8 mouse cellular contexts compared by ENCODE assay signal in the genomic region with DNA sequence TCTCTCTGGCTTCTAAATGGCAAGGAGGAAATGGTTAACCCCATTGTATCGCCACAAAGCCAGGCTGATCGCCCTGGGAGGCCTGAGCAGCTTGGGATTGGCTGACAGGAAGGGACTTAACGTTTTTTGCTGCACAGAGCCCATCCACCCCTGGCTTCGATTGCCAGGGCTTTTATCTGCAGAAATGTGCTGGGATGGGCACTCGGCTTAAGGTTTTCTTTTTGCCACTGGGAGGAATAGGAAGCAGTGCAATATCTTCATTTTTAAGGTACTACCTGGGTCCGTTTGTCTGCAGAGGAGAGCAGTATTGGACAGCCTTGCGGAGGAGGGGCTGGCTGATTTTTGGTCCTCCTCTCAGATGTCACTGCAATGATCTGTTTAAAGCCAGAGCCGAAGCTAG.
A peak's percentile ranks its signal among the peaks of the same experiment; 100 is the strongest.
DNase-seq lines count a peak whose midpoint lies in the region; ATAC-seq and TF ChIP-seq lines count a peak whose summit lies in the region.

No protein-coding gene starts in this region.

- H3K9me3 ChIP-seq in stomach, embryonic 15.5 days = no peaks in the 10 kb centered on the region
- H3K9me3 ChIP-seq in stomach, postnatal 0 days (ENCODE audit: control insufficient read depth, low read length) = no peaks in the 10 kb centered on the region
- H3K9me3 ChIP-seq in embryonic facial prominence, embryonic 11.5 days (replicated peaks; ENCODE audit: control insufficient read depth, low read length) = no peaks in the 10 kb centered on the region
- no peaks in the 10 kb centered on the region for H3K9me3 ChIP-seq in limb, embryonic 13.5 days

- H3K27ac ChIP-seq in stomach, embryonic 15.5 days = no peak overlapping the region
- no peak overlapping the region for H3K27ac ChIP-seq in stomach, postnatal 0 days (replicated peaks)
- H3K27ac ChIP-seq in embryonic facial prominence, embryonic 11.5 days (replicated peaks; ENCODE audit: low read depth, low read length) = no peak overlapping the region
- H3K27ac ChIP-seq in limb, embryonic 13.5 days = no peak overlapping the region

- no peak for TF ChIP-seq EP300 in stomach, postnatal 0 days (optimal IDR thresholded peaks at IDR 0.05)

- no peaks in the 10 kb centered on the region for H3K36me3 ChIP-seq in stomach, embryonic 15.5 days
- H3K36me3 ChIP-seq in stomach, postnatal 0 days (ENCODE audit: control insufficient read depth, insufficient read depth, low read length) = no peaks in the 10 kb centered on the region
- no peaks in the 10 kb centered on the region for H3K36me3 ChIP-seq in embryonic facial prominence, embryonic 11.5 days (replicated peaks; ENCODE audit: control insufficient read depth, insufficient read depth, low read depth, low read length)
- no peaks in the 10 kb centered on the region for H3K36me3 ChIP-seq in limb, embryonic 13.5 days

- no peak overlapping the region for H3K9ac ChIP-seq in stomach, embryonic 15.5 days
- no peak overlapping the region for H3K9ac ChIP-seq in stomach, postnatal 0 days (ENCODE audit: low read length)
- H3K9ac ChIP-seq in embryonic facial prominence, embryonic 11.5 days (replicated peaks; ENCODE audit: low read length) = no peak overlapping the region
- H3K9ac ChIP-seq in limb, embryonic 13.5 days = no peak overlapping the region

- peak overlapping the region; percentile 21; the same call in 1 of the 2 replicates for H3K4me2 ChIP-seq in stomach, embryonic 15.5 days
- H3K4me2 ChIP-seq in stomach, postnatal 0 days (replicated peaks; ENCODE audit: low read depth) = no peak overlapping the region
- H3K4me2 ChIP-seq in embryonic facial prominence, embryonic 11.5 days (ENCODE audit: low read depth, low read length) = peak overlapping the region; percentile 29; the same call in 1 of the 2 replicates
- H3K4me2 ChIP-seq in limb, embryonic 13.5 days (replicated peaks) = peak overlapping the region; percentile 30; the same call in 1 of the 2 replicates

- H3K27me3 ChIP-seq in stomach, embryonic 15.5 days (replicated peaks) = no peaks in the 10 kb centered on the region
- no peaks in the 10 kb centered on the region for H3K27me3 ChIP-seq in stomach, postnatal 0 days (ENCODE audit: control insufficient read depth, insufficient read depth, low read length)
- H3K27me3 ChIP-seq in embryonic facial prominence, embryonic 11.5 days (ENCODE audit: control insufficient read depth, insufficient read depth, low read length) = no peaks in the 10 kb centered on the region
- H3K27me3 ChIP-seq in limb, embryonic 13.5 days = no peaks in the 10 kb centered on the region

- peaks cover 3% of the 10 kb centered on the region; the same call in 1 of the 2 replicates for H3K4me1 ChIP-seq in stomach, embryonic 15.5 days
- no peaks in the 10 kb centered on the region for H3K4me1 ChIP-seq in stomach, postnatal 0 days (replicated peaks; ENCODE audit: control insufficient read depth, insufficient read depth)
- H3K4me1 ChIP-seq in embryonic facial prominence, embryonic 11.5 days (ENCODE audit: control insufficient read depth, insufficient read depth, low read length) = no peaks in the 10 kb centered on the region
- H3K4me1 ChIP-seq in limb, embryonic 13.5 days = peaks cover 6% of the 10 kb centered on the region

- DNase-seq in stomach, postnatal 0 days (ENCODE audit: low spot score) = no peak
- peak; percentile 48 for DNase-seq in embryonic facial prominence, embryonic 11.5 days (ENCODE audit: low spot score)
- peak; percentile 54 for DNase-seq in retina, embryonic 14.5 days (ENCODE audit: low spot score)
- no peak for DNase-seq in urinary bladder, postnatal 4 days (ENCODE audit: low spot score in 2 of 2)
- DNase-seq in thymus, postnatal 10 days (ENCODE audit: low spot score in 2 of 2) = no peak
- no peak for DNase-seq in lung, postnatal 4 days

- no peak for ATAC-seq in stomach, embryonic 15.5 days (ENCODE audit: insufficient read depth, low FRiP score, low read depth)
- ATAC-seq in stomach, postnatal 0 days (ENCODE audit: low FRiP score, low TSS enrichment) = no peak
- ATAC-seq in embryonic facial prominence, embryonic 11.5 days (replicated peaks; ENCODE audit: insufficient number of reproducible peaks, low FRiP score, low TSS enrichment, low read depth) = no peak
- ATAC-seq in limb, embryonic 13.5 days (ENCODE audit: low FRiP score, low read depth) = no peak

- WGBS in stomach, embryonic 15.5 days = 11% methylated on average over 8 of the region's 8 CpGs
- 13% methylated on average over 8 of the region's 8 CpGs for WGBS in stomach, postnatal 0 days
- 1% methylated on average over 8 of the region's 8 CpGs for whole genome bisulfite sequencing in embryonic facial prominence, embryonic 11.5 days
- 13% methylated on average over 8 of the region's 8 CpGs for WGBS in limb, embryonic 13.5 days

- TF ChIP-seq CTCF in stomach, postnatal 0 days (IDR thresholded peaks at IDR 0.05; ENCODE audit: low read depth) = no peak

- H3K4me3 ChIP-seq in stomach, embryonic 15.5 days (replicated peaks) = no peak overlapping the region
- H3K4me3 ChIP-seq in stomach, postnatal 0 days (ENCODE audit: low read depth, low read length) = no peak overlapping the region
- H3K4me3 ChIP-seq in embryonic facial prominence, embryonic 11.5 days (ENCODE audit: low read depth, low read length) = no peak overlapping the region
- H3K4me3 ChIP-seq in limb, embryonic 13.5 days = no peak overlapping the region

Comparison
In these comparisons a context has a peak if more than half of its experiments do, and no peak if none do; other contexts are left out.
1. DNase-seq: peak in embryonic facial prominence, embryonic 11.5 days (single experiment) and retina, embryonic 14.5 days (single experiment); none in stomach, postnatal 0 days (single experiment), urinary bladder, postnatal 4 days (0 of 2), thymus, postnatal 10 days (0 of 2) and lung, postnatal 4 days (0 of 2).